22 mouse cellular contexts compared by ENCODE assay signal in genomic region chr9:105971351-105971894, GRCm38 (mm10). TPM values are rescaled to one million over a fixed set of nuclear protein-coding genes. Genes with fewer than 3 reads are reported as not detected.
DNase-seq lines count a peak whose midpoint lies in the region; ATAC-seq and TF ChIP-seq lines count a peak whose summit lies in the region.
"Had no signal": no experiment of that assay in that cellular context is flagged by ENCODE, and none has a peak within 500 bp of the region (broad histone marks: within the 10 kb centered on the region; RNA-seq: fewer than 3 reads in every experiment).

No protein-coding gene starts in this region.

- H3K27me3 ChIP-seq in heart, adult 2 months (ENCODE audit: control insufficient read depth, insufficient read depth, low read length) = no peaks in the 10 kb centered on the region; the same call in 1 of the 2 replicates
- no peaks in the 10 kb centered on the region for H3K27me3 ChIP-seq in intestine, embryonic 16.5 days (replicated peaks; ENCODE audit: control insufficient read depth, insufficient read depth, low read length)
- H3K27me3 ChIP-seq in forebrain, embryonic 11.5 days (ENCODE audit: control insufficient read depth, insufficient read depth, low read length) = no peaks in the 10 kb centered on the region
- H3K27me3 ChIP-seq: forebrain, embryonic 13.5 days; hindbrain, embryonic 15.5 days had no signal

- 88% methylated on average over 14 of the region's 14 CpGs for WGBS in heart, adult 2 months
- 77% methylated on average over 14 of the region's 14 CpGs for WGBS in intestine, embryonic 16.5 days
- WGBS in forebrain, embryonic 11.5 days = 89% methylated on average over 14 of the region's 14 CpGs

- H3K9me3 ChIP-seq in intestine, embryonic 16.5 days (ENCODE audit: control insufficient read depth, low read length) = no peaks in the 10 kb centered on the region
- no peaks in the 10 kb centered on the region for H3K9me3 ChIP-seq in forebrain, embryonic 11.5 days (ENCODE audit: control insufficient read depth, low read length)
- H3K9me3 ChIP-seq: embryonic facial prominence, embryonic 13.5 days; forebrain, embryonic 13.5 days; heart, embryonic 13.5 days; hindbrain, embryonic 15.5 days had no signal

- no peaks in the 10 kb centered on the region for H3K79me2 ChIP-seq in heart, adult 2 months (replicated peaks; ENCODE audit: control insufficient read depth, insufficient read depth, low read length)

- no peak overlapping the region for H3K27ac ChIP-seq in heart, adult 2 months
- H3K27ac ChIP-seq in intestine, embryonic 16.5 days (ENCODE audit: low read length) = peak overlapping the region; percentile 73
- H3K27ac ChIP-seq in forebrain, embryonic 11.5 days (ENCODE audit: low read depth, low read length) = no peak overlapping the region
- H3K27ac ChIP-seq: embryonic facial prominence, embryonic 13.5 days; forebrain, embryonic 13.5 days; heart, embryonic 13.5 days; hindbrain, embryonic 15.5 days had no signal

- no peak for TF ChIP-seq CTCF in heart, adult 2 months (IDR thresholded peaks at IDR 0.05)

- H3K36me3 ChIP-seq in heart, adult 2 months (ENCODE audit: control insufficient read depth, insufficient read depth, low read length) = no peaks in the 10 kb centered on the region
- no peaks in the 10 kb centered on the region for H3K36me3 ChIP-seq in intestine, embryonic 16.5 days (ENCODE audit: control insufficient read depth, insufficient read depth, low read length)
- no peaks in the 10 kb centered on the region for H3K36me3 ChIP-seq in forebrain, embryonic 11.5 days (ENCODE audit: control insufficient read depth, insufficient read depth, low read length)
- H3K36me3 ChIP-seq: embryonic facial prominence, embryonic 13.5 days; G1E; heart, embryonic 13.5 days; hindbrain, embryonic 15.5 days had no signal

- no peak overlapping the region for H3K4me2 ChIP-seq in intestine, embryonic 16.5 days (ENCODE audit: low read depth, low read length)
- no peak overlapping the region for H3K4me2 ChIP-seq in forebrain, embryonic 11.5 days (ENCODE audit: low read depth, low read length, severe bottlenecking)
- H3K4me2 ChIP-seq: embryonic facial prominence, embryonic 13.5 days; forebrain, embryonic 13.5 days; heart, embryonic 13.5 days; hindbrain, embryonic 15.5 days had no signal

- intact Hi-C loops in heart, adult 2 months (cut with DNase I) = no loop called here

- ATAC-seq in intestine, embryonic 16.5 days = peak; percentile 79
- ATAC-seq in forebrain, embryonic 11.5 days (replicated peaks; ENCODE audit: low FRiP score) = no peak
- ATAC-seq: activated CD4-positive, CD25-positive, alpha-beta regulatory T cell, adult 4 months; CD4-positive, CD25-positive, alpha-beta regulatory T cell, adult 4 months; forebrain, embryonic 13.5 days; forebrain, postnatal 0 days had no signal

- DNase-seq in heart, adult 11 months = peak; percentile 80
- no peak for DNase-seq in heart, adult 2 months
- peak; percentile 66 for DNase-seq in ES-CJ7 (ENCODE audit: low read depth, low spot score)
- no peak for DNase-seq in thymus, postnatal 0 days (ENCODE audit: low spot score)
- no peak for DNase-seq in forebrain, embryonic 11.5 days (ENCODE audit: low spot score)
- DNase-seq in layer of hippocampus, postnatal 10 days (ENCODE audit: low spot score in 2 of 2) = no peak
- DNase-seq: B cell, adult 2 months; cerebellum, adult 11-12 months; cerebellum, adult 9-10 months; cerebellum, postnatal 25 days; forebrain, postnatal 0 days; gastrocnemius, postnatal 14 days; heart, postnatal 36 days had no signal

- no peak for TF ChIP-seq EP300 in heart, adult 2 months (IDR thresholded peaks at IDR 0.05; ENCODE audit: insufficient read depth, low read depth, low read length)

- no peak for TF ChIP-seq POLR2A in heart, adult 2 months (IDR thresholded peaks at IDR 0.05; ENCODE audit: insufficient read depth, low read depth, low read length)

- no peak overlapping the region for H3K4me3 ChIP-seq in heart, adult 2 months
- no peak overlapping the region for H3K4me3 ChIP-seq in intestine, embryonic 16.5 days (ENCODE audit: low read length)
- H3K4me3 ChIP-seq in forebrain, embryonic 11.5 days (ENCODE audit: low read depth, low read length) = no peak overlapping the region
- H3K4me3 ChIP-seq: embryonic facial prominence, embryonic 13.5 days; forebrain, embryonic 13.5 days; heart, embryonic 13.5 days; hindbrain, embryonic 15.5 days had no signal

- H3K4me1 ChIP-seq in heart, adult 2 months (ENCODE audit: control insufficient read depth, insufficient read depth, low read length) = no peaks in the 10 kb centered on the region
- no peaks in the 10 kb centered on the region for H3K4me1 ChIP-seq in intestine, embryonic 16.5 days (ENCODE audit: control insufficient read depth, insufficient read depth, low read length)
- no peaks in the 10 kb centered on the region for H3K4me1 ChIP-seq in forebrain, embryonic 11.5 days (replicated peaks; ENCODE audit: control insufficient read depth, insufficient read depth, low read length)
- H3K4me1 ChIP-seq: embryonic facial prominence, embryonic 13.5 days; forebrain, embryonic 13.5 days; heart, embryonic 13.5 days; hindbrain, embryonic 15.5 days had no signal

- no peak overlapping the region for H3K9ac ChIP-seq in heart, adult 2 months (ENCODE audit: low read depth, low read length)
- H3K9ac ChIP-seq in intestine, embryonic 16.5 days (ENCODE audit: low read depth, low read length) = no peak overlapping the region
- H3K9ac ChIP-seq in forebrain, embryonic 11.5 days (ENCODE audit: low read length) = no peak overlapping the region
- H3K9ac ChIP-seq: embryonic facial prominence, embryonic 13.5 days; forebrain, embryonic 13.5 days; forebrain, postnatal 0 days; heart, embryonic 13.5 days; hindbrain, embryonic 15.5 days had no signal

RNA-seq across cellular contexts. Expression of gene Col6a5, which starts 11.0 kb away (rescaled TPM):
- under 1 TPM; 0.09 to 0.50 TPM for total RNA-seq in heart, adult 2 months (2021)
- 0.12 and 0.14 TPM in 2 replicates for polyA plus RNA-seq in heart, adult 2 months (2012; rRNA removed)
- 2.8 and 5.0 TPM in 2 replicates for polyA plus RNA-seq in intestine, embryonic 16.5 days (2015; fragmentation: Nextera tagmentation; extraction: Ambion mirVana)
- polyA plus RNA-seq in thymus, postnatal 0 days (2015; fragmentation: Nextera tagmentation; extraction: Ambion mirVana) = 0.28 and 0.42 TPM in 2 replicates
- polyA plus RNA-seq in forebrain, embryonic 11.5 days (2014; fragmentation: Nextera tagmentation; extraction: Ambion mirVana) = not detected in 2 replicates
- 1 to 10 TPM; 1.4 to 2.8 TPM for total RNA-seq in layer of hippocampus, postnatal 10 days (2021)
- polyA plus RNA-seq: activated CD4-positive, CD25-positive, alpha-beta regulatory T cell, adult 4 months; G1E; hindbrain, embryonic 11.5 days had no signal

Comparison
In these comparisons a context has a peak if more than half of its experiments do, and no peak if none do; other contexts are left out.
1. DNase-seq: peak in heart, adult 11 months (single experiment) and ES-CJ7 (single experiment); none in heart, adult 2 months (0 of 2), thymus, postnatal 0 days (single experiment), forebrain, embryonic 11.5 days (single experiment) and layer of hippocampus, postnatal 10 days (0 of 2).